Mouse (Mus musculus) retina, postnatal 7 days (tissue): Measurements from ENCODE around the gene Efr3b.
A peak's percentile ranks its signal among the peaks of the same experiment; 100 is the strongest.
"Not testable (repeated sequence)": the region's sequence is repeated elsewhere in the genome, so short reads cannot be mapped to it uniquely, and the experiment has no call there.

ENCODE experiments used
- DNase-seq: peaks from one replicate; pipeline ENCODE4 v3.0.0-alpha.2; 2012; ENCODE audit warnings: low read depth, low spot score

Efr3b gene

GRCm38 (mm10) chr12:3981350-3982131 is 57.2 kb downstream of the Efr3b start:
- peak; percentile 45 for DNase-seq

- DNase-seq = no peak
Observed at GRCm38 (mm10) chr12:3980991-3981349, 57.7 kb downstream of the Efr3b start.

- DNase-seq = not testable (repeated sequence)
Observed at GRCm38 (mm10) chr12:3973169-3973568, 65.5 kb downstream of the Efr3b start.

GRCm38 (mm10) chr12:3968380-3968779 is 70.3 kb downstream of the Efr3b start:
- DNase-seq = no peak

- no peak for DNase-seq
Observed at GRCm38 (mm10) chr12:3967196-3967595, 71.5 kb downstream of the Efr3b start.

- DNase-seq = no peak
Observed at GRCm38 (mm10) chr12:3960553-3960952, 78.2 kb downstream of the Efr3b start.

GRCm38 (mm10) chr12:3959791-3960543 is 78.7 kb downstream of the Efr3b start:
- DNase-seq = peak; percentile 87

- no peak for DNase-seq
Observed at GRCm38 (mm10) chr12:3956351-3956750, 82.4 kb downstream of the Efr3b start.

GRCm38 (mm10) chr12:3955371-3955770 is 83.3 kb downstream of the Efr3b start:
- DNase-seq = no peak

- DNase-seq = no peak
Observed at GRCm38 (mm10) chr12:3954651-3955050, 84.1 kb downstream of the Efr3b start, which contains the start of gene Pomc. Pomc (plus strand) TSS chr12:3954951.

- no peak for DNase-seq
Observed at GRCm38 (mm10) chr12:3947503-3947902, 91.2 kb downstream of the Efr3b start.

GRCm38 (mm10) chr12:3944454-3945073 is 94.2 kb downstream of the Efr3b start:
- DNase-seq = no peak

GRCm38 (mm10) chr12:3942026-3942425 is 96.7 kb downstream of the Efr3b start:
- no peak for DNase-seq

GRCm38 (mm10) chr12:3930090-3930865 is 108.4 kb downstream of the Efr3b start:
- not testable (repeated sequence) for DNase-seq

GRCm38 (mm10) chr12:3928841-3929240 is 109.9 kb downstream of the Efr3b start:
- no peak for DNase-seq

GRCm38 (mm10) chr12:3926127-3926526 is 112.6 kb downstream of the Efr3b start:
- peak; percentile 37 for DNase-seq

- no peak for DNase-seq
Observed at GRCm38 (mm10) chr12:3919423-3919822, 119.3 kb downstream of the Efr3b start.

- no peak for DNase-seq
Observed at GRCm38 (mm10) chr12:3918577-3918976, 120.1 kb downstream of the Efr3b start.

GRCm38 (mm10) chr12:3917668-3918341 is 120.9 kb downstream of the Efr3b start:
- no peak for DNase-seq

- DNase-seq = no peak
Observed at GRCm38 (mm10) chr12:3915852-3916251, 122.9 kb downstream of the Efr3b start.
